9 mouse cellular contexts compared by ENCODE assay signal in genomic region chr8:105850611-105851010, GRCm38 (mm10). TPM values are rescaled to one million over a fixed set of nuclear protein-coding genes. Genes with fewer than 3 reads are reported as not detected.
DNase-seq lines count a peak whose midpoint lies in the region; ATAC-seq and TF ChIP-seq lines count a peak whose summit lies in the region.
"Had no signal": no experiment of that assay in that cellular context is flagged by ENCODE, and none has a peak within 500 bp of the region (broad histone marks: within the 10 kb centered on the region; RNA-seq: fewer than 3 reads in every experiment).

No protein-coding gene starts in this region.

- no peak overlapping the region for H3K27ac ChIP-seq in lung, embryonic 14.5 days (ENCODE audit: low read depth)
- H3K27ac ChIP-seq in embryonic fibroblast, embryonic 13.5 days (ENCODE audit: insufficient read depth, low read length), result no peak overlapping the region
- no peak overlapping the region for H3K27ac ChIP-seq in limb, embryonic 15.5 days
- no peak overlapping the region for H3K27ac ChIP-seq in stomach, embryonic 15.5 days
- H3K27ac ChIP-seq in cerebellum, adult 2 months (ENCODE audit: insufficient read depth, low read length), result no peak overlapping the region

- H3K4me3 ChIP-seq in lung, embryonic 14.5 days (ENCODE audit: low read depth, low read length), result peak overlapping the region; percentile 5; the same call in 1 of the 2 replicates
- no peak overlapping the region for H3K4me3 ChIP-seq in lung, adult 2 months (replicated peaks; ENCODE audit: extremely low read depth, low read depth, low read length)
- H3K4me3 ChIP-seq in embryonic fibroblast, embryonic 13.5 days (ENCODE audit: insufficient read depth, low read length), result peak overlapping the region; percentile 39
- H3K4me3 ChIP-seq in limb, embryonic 15.5 days, result peak overlapping the region; percentile 7
- H3K4me3 ChIP-seq in stomach, embryonic 15.5 days (replicated peaks), result peak overlapping the region; percentile 14; the same call in 1 of the 2 replicates
- H3K4me3 ChIP-seq in cerebellum, adult 2 months (replicated peaks; ENCODE audit: insufficient read depth, low read depth, low read length), result no peak overlapping the region

- peaks cover 40% of the 10 kb centered on the region for H3K36me3 ChIP-seq in lung, embryonic 14.5 days (ENCODE audit: insufficient read depth)
- peaks cover 41% of the 10 kb centered on the region for H3K36me3 ChIP-seq in limb, embryonic 15.5 days
- H3K36me3 ChIP-seq in stomach, embryonic 15.5 days, result peaks cover 27% of the 10 kb centered on the region

- DNase-seq in lung, embryonic 14.5 days, result no peak
- no peak for DNase-seq in lung, adult 2 months
- no peak for DNase-seq in right cerebral cortex, postnatal 10 days (ENCODE audit: low spot score in 2 of 2)
- DNase-seq in thymus, postnatal 10 days (ENCODE audit: low spot score in 2 of 2), result no peak
- no peak for DNase-seq in cerebellum, adult 2 months
- DNase-seq: thymus, adult 2 months had no signal

- no peaks in the 10 kb centered on the region for H3K27me3 ChIP-seq in lung, embryonic 14.5 days (ENCODE audit: insufficient read depth, low read length)
- no peaks in the 10 kb centered on the region for H3K27me3 ChIP-seq in limb, embryonic 15.5 days
- H3K27me3 ChIP-seq in stomach, embryonic 15.5 days (replicated peaks), result no peaks in the 10 kb centered on the region
- no peaks in the 10 kb centered on the region for H3K27me3 ChIP-seq in cerebellum, adult 2 months (ENCODE audit: control insufficient read depth, insufficient read depth, low read length)

- H3K4me2 ChIP-seq in lung, embryonic 14.5 days, result peak overlapping the region; percentile 55
- peak overlapping the region; percentile 35 for H3K4me2 ChIP-seq in limb, embryonic 15.5 days
- peak overlapping the region; percentile 43 for H3K4me2 ChIP-seq in stomach, embryonic 15.5 days

- WGBS in lung, embryonic 14.5 days, result 75% methylated on average over 7 of the region's 7 CpGs
- WGBS in lung, adult 2 months, result 68% methylated on average over 7 of the region's 7 CpGs
- 73% methylated on average over 7 of the region's 7 CpGs for WGBS in limb, embryonic 15.5 days
- WGBS in stomach, embryonic 15.5 days, result 67% methylated on average over 7 of the region's 7 CpGs
- WGBS in cerebellum, adult 2 months, result 71% methylated on average over 7 of the region's 7 CpGs

- TF ChIP-seq POLR2A in lung, adult 2 months (IDR thresholded peaks at IDR 0.05; ENCODE audit: borderline replicate concordance, extremely low read depth, low read depth, low read length), result no peak
- 0 out of 2 replicates have a peak, but pooled peaks have one; percentile 27 for TF ChIP-seq POLR2A in embryonic fibroblast, embryonic 13.5 days (IDR thresholded peaks at IDR 0.05; ENCODE audit: low read depth, low read length)
- TF ChIP-seq POLR2A in cerebellum, adult 2 months (IDR thresholded peaks at IDR 0.05; ENCODE audit: borderline replicate concordance, insufficient read depth, low read length), result no peak

- TF ChIP-seq CTCF in lung, embryonic 14.5 days (IDR thresholded peaks at IDR 0.05; ENCODE audit: low read depth), result no peak
- TF ChIP-seq CTCF in lung, adult 2 months (IDR thresholded peaks at IDR 0.05; ENCODE audit: insufficient read depth, low read length), result no peak
- TF ChIP-seq CTCF in embryonic fibroblast, embryonic 13.5 days (IDR thresholded peaks at IDR 0.05; ENCODE audit: borderline replicate concordance, insufficient read depth, low read length), result no peak
- TF ChIP-seq CTCF in cerebellum, adult 2 months (IDR thresholded peaks at IDR 0.05; ENCODE audit: borderline replicate concordance, insufficient read depth, low read depth, low read length), result no peak

- no peak for ATAC-seq in lung, embryonic 14.5 days (ENCODE audit: insufficient read depth)
- no peak for ATAC-seq in limb, embryonic 15.5 days (ENCODE audit: insufficient number of reproducible peaks, low FRiP score, low TSS enrichment, low read depth)
- ATAC-seq in stomach, embryonic 15.5 days (ENCODE audit: insufficient read depth, low FRiP score, low read depth), result no peak

- H3K9ac ChIP-seq in lung, embryonic 14.5 days, result no peak overlapping the region; the same call in 1 of the 2 replicates
- no peak overlapping the region for H3K9ac ChIP-seq in limb, embryonic 15.5 days
- H3K9ac ChIP-seq in stomach, embryonic 15.5 days, result no peak overlapping the region

- H3K9me3 ChIP-seq in lung, embryonic 14.5 days (ENCODE audit: low read depth, low read length), result no peaks in the 10 kb centered on the region
- no peaks in the 10 kb centered on the region for H3K9me3 ChIP-seq in limb, embryonic 15.5 days
- H3K9me3 ChIP-seq in stomach, embryonic 15.5 days, result no peaks in the 10 kb centered on the region

- H3K4me1 ChIP-seq in lung, embryonic 14.5 days (ENCODE audit: insufficient read depth), result no peaks in the 10 kb centered on the region
- peaks cover under 1% of the 10 kb centered on the region; the same call in 1 of the 2 replicates for H3K4me1 ChIP-seq in lung, adult 2 months (ENCODE audit: control insufficient read depth, insufficient read depth, low read length)
- peaks cover 7% of the 10 kb centered on the region; the same call in 1 of the 2 replicates for H3K4me1 ChIP-seq in embryonic fibroblast, embryonic 13.5 days (ENCODE audit: control insufficient read depth, insufficient read depth, low read length)
- peaks cover 15% of the 10 kb centered on the region for H3K4me1 ChIP-seq in limb, embryonic 15.5 days
- peaks cover 6% of the 10 kb centered on the region for H3K4me1 ChIP-seq in stomach, embryonic 15.5 days
- H3K4me1 ChIP-seq in cerebellum, adult 2 months (ENCODE audit: control insufficient read depth, insufficient read depth, low read length), result no peaks in the 10 kb centered on the region

RNA-seq across cellular contexts. Expression of gene Cenpt, which starts 2.5 kb away (rescaled TPM):
- polyA plus RNA-seq in lung, embryonic 14.5 days (2014; fragmentation: Nextera tagmentation; extraction: Ambion mirVana), result 41.4 and 46.2 TPM in 2 replicates
- 12.0 and 17.4 TPM in 2 replicates for polyA plus RNA-seq in lung, adult 2 months (2012; rRNA removed)
- polyA plus RNA-seq in embryonic fibroblast, embryonic 13.5 days (2011; ENCODE audit: insufficient read length, low read depth, missing spikeins), result 35.4 and 40.3 TPM in 2 replicates
- polyA plus RNA-seq in limb, embryonic 15.5 days (2015; fragmentation: Nextera tagmentation; extraction: Ambion mirVana), result 42.3 and 44.7 TPM in 2 replicates
- 38.0 and 41.2 TPM in 2 replicates for polyA plus RNA-seq in stomach, embryonic 15.5 days (2015; fragmentation: Nextera tagmentation; extraction: Ambion mirVana)
- 27.8 and 30.8 TPM in 2 replicates for polyA plus RNA-seq in cerebellum, adult 2 months (2012; rRNA removed)

RNA-seq across cellular contexts. Expression of gene Thap11, which starts 4.3 kb away (rescaled TPM):
- polyA plus RNA-seq in lung, embryonic 14.5 days (2014; fragmentation: Nextera tagmentation; extraction: Ambion mirVana), result 62.7 and 70.7 TPM in 2 replicates
- 54.9 and 60.8 TPM in 2 replicates for polyA plus RNA-seq in lung, adult 2 months (2012; rRNA removed)
- polyA plus RNA-seq in embryonic fibroblast, embryonic 13.5 days (2011; ENCODE audit: insufficient read length, low read depth, missing spikeins), result 22.1 and 22.6 TPM in 2 replicates
- polyA plus RNA-seq in limb, embryonic 15.5 days (2015; fragmentation: Nextera tagmentation; extraction: Ambion mirVana), result 71.2 and 73.0 TPM in 2 replicates
- polyA plus RNA-seq in stomach, embryonic 15.5 days (2015; fragmentation: Nextera tagmentation; extraction: Ambion mirVana), result 61.6 and 63.3 TPM in 2 replicates
- polyA plus RNA-seq in cerebellum, adult 2 months (2012; rRNA removed), result 52.0 and 53.5 TPM in 2 replicates

RNA-seq across cellular contexts. Expression of gene Nutf2, which starts 9.8 kb away (rescaled TPM):
- 317 and 347 TPM in 2 replicates for polyA plus RNA-seq in lung, embryonic 14.5 days (2014; fragmentation: Nextera tagmentation; extraction: Ambion mirVana)
- 17.9 and 27.0 TPM in 2 replicates for polyA plus RNA-seq in lung, adult 2 months (2012; rRNA removed)
- polyA plus RNA-seq in embryonic fibroblast, embryonic 13.5 days (2011; ENCODE audit: insufficient read length, low read depth, missing spikeins), result 90.4 and 119 TPM in 2 replicates
- polyA plus RNA-seq in limb, embryonic 15.5 days (2015; fragmentation: Nextera tagmentation; extraction: Ambion mirVana), result 195 and 202 TPM in 2 replicates
- polyA plus RNA-seq in stomach, embryonic 15.5 days (2015; fragmentation: Nextera tagmentation; extraction: Ambion mirVana), result 151 and 214 TPM in 2 replicates
- polyA plus RNA-seq in cerebellum, adult 2 months (2012; rRNA removed), result 104 and 111 TPM in 2 replicates

RNA-seq across cellular contexts. Expression of gene Tsnaxip1, which starts 23.1 kb away (rescaled TPM):
- polyA plus RNA-seq in lung, embryonic 14.5 days (2014; fragmentation: Nextera tagmentation; extraction: Ambion mirVana), result 0.09 and 0.11 TPM in 2 replicates
- 1.0 and 2.2 TPM in 2 replicates for polyA plus RNA-seq in lung, adult 2 months (2012; rRNA removed)
- not detected in 2 replicates for polyA plus RNA-seq in embryonic fibroblast, embryonic 13.5 days (2011; ENCODE audit: insufficient read length, low read depth, missing spikeins)
- polyA plus RNA-seq in limb, embryonic 15.5 days (2015; fragmentation: Nextera tagmentation; extraction: Ambion mirVana), result 0.28 and 0.47 TPM in 2 replicates
- polyA plus RNA-seq in stomach, embryonic 15.5 days (2015; fragmentation: Nextera tagmentation; extraction: Ambion mirVana), result not detected in 2 replicates
- 0.25 and 0.98 TPM in 2 replicates for polyA plus RNA-seq in cerebellum, adult 2 months (2012; rRNA removed)

RNA-seq across cellular contexts. Expression of gene Ranbp10, which starts 23.5 kb away (rescaled TPM):
- polyA plus RNA-seq in lung, embryonic 14.5 days (2014; fragmentation: Nextera tagmentation; extraction: Ambion mirVana), result 12.2 and 13.8 TPM in 2 replicates
- polyA plus RNA-seq in lung, adult 2 months (2012; rRNA removed), result 25.8 and 28.5 TPM in 2 replicates
- 18.4 and 18.6 TPM in 2 replicates for polyA plus RNA-seq in embryonic fibroblast, embryonic 13.5 days (2011; ENCODE audit: insufficient read length, low read depth, missing spikeins)
- polyA plus RNA-seq in limb, embryonic 15.5 days (2015; fragmentation: Nextera tagmentation; extraction: Ambion mirVana), result 11.1 and 11.7 TPM in 2 replicates
- 13.1 and 13.4 TPM in 2 replicates for polyA plus RNA-seq in stomach, embryonic 15.5 days (2015; fragmentation: Nextera tagmentation; extraction: Ambion mirVana)
- polyA plus RNA-seq in cerebellum, adult 2 months (2012; rRNA removed), result 30.5 and 32.1 TPM in 2 replicates

Comparison
In these comparisons a context has a peak if more than half of its experiments do, and no peak if none do; other contexts are left out.
1. H3K4me3 ChIP-seq: peak in lung, embryonic 14.5 days (single experiment), embryonic fibroblast, embryonic 13.5 days (single experiment), limb, embryonic 15.5 days (single experiment) and stomach, embryonic 15.5 days (single experiment); none in lung, adult 2 months (single experiment) and cerebellum, adult 2 months (single experiment).
2. Peak in every context shown above with its lines, with median percentiles within 50 percentile points of each other: H3K4me2 ChIP-seq.